Mouse (Mus musculus) cerebellum, adult 18-20 months (tissue): ENCODE data around the gene Elp5.
"Not testable (repeated sequence)": the region's sequence is repeated elsewhere in the genome, so short reads cannot be mapped to it uniquely, and the experiment has no call there.

Experiments used
- DNase-seq, 2 experiments: peaks; one replicate each; pipeline ENCODE4 v3.0.0; 2021

Elp5 gene

DNA sequence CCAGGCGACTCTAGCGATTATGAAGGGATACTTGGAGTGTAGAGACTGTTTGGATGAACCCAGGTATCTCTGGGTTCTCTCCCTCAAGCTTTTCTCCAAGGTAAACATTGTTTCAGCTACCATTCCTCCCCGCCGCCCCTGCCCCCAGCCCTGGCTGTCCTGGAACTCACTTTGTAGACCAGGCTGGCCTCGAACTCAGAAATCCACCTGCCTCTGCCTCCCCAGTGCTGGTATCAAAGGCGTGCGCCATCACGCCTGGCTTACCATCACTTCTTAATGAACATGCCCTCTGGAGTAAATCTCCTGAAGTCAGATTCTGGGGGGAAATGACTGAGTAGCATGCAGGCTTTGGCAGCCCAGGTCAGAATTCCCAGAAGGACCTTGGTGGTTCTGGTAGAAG lies at the start of gene Elp5:
Gene Elp5 (minus strand): TSS at position 293 of the 400 bp plus-strand sequence.
- DNase-seq: peak in 1 of 2 experiments; percentile 13

DNA sequence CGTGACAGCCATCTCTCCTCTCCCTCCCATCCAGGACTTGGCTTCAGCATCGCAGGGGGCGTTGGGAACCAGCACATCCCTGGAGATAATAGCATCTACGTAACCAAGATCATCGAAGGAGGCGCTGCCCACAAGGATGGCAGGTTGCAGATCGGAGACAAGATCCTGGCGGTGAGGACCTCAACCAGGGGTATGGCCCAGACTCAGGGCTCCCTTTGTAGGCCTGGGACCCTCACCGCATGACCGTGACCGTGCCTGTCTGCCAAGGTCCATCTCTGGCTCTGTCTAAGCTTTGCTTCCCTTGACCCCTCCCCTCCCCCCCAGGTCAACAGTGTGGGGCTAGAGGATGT lies 49.0 kb upstream of the Elp5 start:
- DNase-seq: no peak

DNA sequence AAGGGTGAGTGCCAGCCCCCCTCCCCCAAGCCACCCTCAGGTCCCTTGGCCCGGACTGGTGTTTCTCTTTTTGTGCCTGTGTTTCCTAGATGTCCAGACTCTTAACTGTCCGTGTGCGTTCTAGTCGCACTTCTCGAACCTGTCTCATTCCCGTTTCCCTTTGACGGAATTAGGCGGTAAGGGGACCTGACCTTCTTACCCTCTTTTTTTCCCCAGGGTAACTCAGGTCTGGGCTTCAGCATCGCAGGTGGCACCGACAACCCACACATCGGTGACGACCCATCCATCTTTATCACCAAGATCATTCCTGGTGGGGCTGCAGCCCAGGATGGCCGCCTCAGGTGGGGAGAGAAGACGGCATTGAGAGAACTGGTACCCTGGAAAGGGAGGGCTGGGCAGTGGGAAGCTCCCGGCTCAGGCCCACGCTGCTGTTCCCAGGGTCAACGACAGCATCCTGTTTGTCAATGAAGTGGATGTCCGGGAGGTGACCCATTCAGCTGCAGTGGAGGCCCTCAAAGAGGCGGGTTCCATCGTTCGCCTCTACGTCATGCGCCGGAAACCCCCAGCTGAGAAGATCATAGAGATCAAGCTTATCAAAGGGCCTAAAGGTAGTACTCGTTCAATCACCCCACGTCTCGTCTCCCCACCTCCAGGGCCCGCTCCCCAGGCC lies 48.5 kb upstream of the Elp5 start:
- DNase-seq: no peak

DNA sequence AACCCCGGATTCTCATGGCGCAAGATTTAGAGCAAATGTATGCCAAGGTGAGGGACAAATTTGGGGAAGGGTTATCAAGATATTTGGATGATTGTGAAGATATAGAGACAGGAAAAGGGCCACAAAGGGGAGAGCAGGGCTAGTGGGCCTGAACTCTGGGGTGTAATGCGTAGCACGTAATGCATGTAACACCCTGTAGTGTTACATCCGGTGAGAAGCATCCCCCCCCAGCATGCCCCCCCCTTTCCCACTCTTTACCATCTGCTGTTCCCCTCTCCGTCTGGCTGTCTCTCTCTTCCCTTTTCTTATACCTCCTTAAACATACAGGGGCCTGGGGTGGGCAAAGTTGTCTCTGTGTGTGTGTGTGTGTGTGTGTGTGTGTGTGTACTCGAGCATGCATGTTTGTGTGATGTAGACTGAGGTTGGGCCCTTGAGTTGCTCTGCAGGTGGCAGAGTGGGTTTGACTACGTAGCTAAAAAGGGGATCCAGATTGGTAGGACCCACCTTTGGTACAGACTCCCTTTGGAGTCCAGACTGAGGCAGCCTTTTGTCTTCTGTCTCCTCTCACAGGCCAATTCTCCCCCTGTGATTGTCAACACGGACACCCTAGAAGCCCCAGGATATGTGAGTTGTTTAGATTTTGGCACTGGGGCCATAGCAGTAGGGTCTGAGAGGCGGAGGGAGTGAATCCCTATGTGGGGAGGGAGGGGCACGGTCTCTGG lies 47.7 kb upstream of the Elp5 start:
- DNase-seq: no peak

DNA sequence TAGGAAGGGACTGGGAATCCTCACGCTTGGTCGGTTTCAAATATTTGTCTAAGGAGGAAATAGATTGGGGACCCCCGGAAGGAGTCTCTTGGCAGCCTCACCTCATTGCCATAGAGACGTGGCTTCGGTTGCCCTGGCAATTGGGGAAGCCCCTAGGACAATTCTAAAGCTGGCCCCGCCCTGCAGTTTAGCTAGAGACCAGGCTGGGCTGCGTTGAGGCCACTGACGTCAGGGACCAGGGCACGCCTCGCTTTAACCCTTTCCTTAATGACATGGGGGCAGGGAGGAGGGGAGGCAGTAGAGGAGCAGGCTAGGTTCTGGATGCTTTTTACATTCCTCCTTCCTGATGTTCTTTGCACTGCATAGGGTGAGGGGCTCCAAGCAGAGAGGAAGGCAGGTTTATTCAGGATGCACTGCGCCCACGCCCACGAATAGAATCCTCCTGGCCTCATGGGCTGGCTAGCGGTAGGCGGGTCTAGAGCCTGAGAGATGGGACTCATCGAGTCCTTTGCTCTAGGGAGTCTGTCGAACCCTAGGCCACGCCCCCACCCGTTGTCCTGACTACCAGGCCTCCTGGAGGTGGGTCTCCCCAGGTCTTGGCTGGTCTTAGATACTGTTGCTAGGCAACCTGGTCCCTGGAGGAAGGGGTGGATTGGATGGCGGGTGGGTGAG lies 46.9 kb upstream of the Elp5 start:
- peak; percentile 66 to 78 for DNase-seq

DNA sequence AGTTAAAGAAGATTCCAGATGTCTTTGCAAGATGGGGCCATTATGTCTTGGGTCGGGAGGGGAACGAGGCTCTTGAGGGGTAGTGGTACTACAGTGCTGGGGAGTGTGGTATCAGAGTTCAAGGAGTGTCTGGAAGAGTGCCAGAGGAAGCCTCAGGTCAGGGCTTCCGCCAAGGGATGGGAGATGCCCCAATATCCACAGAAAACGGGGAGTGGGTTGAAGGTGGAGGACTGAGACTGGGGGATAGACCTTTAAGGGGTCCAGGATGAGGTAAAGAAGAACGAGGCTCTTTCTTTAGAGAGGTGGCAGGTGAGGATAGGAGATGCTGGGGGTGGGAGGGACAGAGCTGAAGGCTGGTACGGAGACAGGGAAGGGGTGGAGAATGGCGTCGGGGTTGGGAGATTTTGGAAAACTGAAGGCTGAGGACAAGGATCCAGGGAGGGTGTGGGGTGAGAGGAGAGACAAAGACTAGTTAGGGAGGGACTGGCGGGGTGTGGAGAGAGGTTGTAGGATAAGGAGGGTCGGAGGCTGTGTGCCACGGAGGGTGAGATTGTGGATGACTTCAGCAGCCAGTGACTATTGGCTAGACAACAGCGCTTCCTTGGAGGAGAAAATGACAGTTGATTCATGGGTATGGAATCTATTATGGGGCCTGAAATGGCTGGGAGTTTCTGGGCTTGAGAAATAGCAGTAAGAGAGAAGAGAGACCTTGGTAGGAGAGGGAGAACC lies 46.2 kb upstream of the Elp5 start:
- DNase-seq: peak in 1 of 2 experiments; percentile 42

DNA sequence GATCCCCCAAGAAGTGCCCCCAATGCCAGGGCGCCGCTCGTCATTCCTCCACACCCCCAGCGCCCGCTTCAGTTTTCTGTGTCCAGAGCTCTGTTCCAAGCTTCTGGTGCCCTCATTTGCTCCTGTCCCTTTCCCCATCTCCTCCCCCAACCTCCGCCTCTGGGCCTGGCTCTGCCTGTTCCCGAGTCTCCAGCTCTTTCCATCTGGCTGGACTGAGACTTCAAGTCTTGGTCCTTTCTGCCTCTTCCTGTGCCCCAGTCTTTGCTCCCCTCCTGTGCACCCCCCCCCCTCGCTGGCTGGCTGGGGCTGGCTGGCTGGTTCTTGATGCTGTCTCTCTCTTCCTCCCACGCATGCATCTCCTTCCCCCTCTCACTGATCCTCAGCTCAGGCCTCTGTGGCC lies 45.1 kb upstream of the Elp5 start:
- DNase-seq: peak; percentile 68 to 77

DNA sequence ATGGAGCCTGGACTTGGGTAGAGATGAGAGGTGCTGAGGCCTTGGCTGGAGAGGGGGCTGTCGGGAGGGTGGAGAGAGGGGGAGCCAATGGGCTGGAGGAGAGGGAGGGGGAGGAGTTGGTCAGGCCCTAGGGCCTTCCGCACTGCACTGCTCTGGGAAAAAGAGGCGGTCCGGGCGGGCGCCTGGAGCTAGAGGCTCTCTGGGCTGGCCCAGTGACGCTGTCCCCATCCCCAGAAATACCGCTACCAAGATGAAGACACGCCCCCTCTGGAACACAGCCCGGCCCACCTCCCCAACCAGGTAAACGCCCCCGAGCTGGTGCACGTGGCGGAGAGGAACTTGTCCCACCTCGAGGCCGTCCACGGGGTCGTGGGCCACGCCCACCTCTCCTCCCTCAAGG lies 44.4 kb upstream of the Elp5 start:
- peak; percentile 58 to 60 for DNase-seq

DNA sequence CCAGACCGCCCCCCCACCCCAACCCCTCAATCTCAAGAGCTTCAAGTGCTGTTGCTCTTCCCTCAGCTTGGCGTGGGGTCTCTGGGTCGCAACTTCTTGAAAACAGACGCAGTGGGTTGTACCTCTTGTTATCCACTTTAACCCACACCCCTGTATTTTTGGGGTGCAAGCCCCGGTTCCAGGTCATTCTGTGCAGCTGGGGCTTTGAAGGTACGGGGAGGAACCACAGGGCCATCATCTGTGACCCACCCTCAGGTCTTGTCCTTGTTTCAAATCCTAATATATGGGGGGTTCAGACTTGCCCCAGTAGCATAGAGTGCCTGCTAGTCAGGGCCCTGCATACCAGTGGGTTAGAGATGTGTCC lies 41.8 kb upstream of the Elp5 start:
- no peak for DNase-seq

DNA sequence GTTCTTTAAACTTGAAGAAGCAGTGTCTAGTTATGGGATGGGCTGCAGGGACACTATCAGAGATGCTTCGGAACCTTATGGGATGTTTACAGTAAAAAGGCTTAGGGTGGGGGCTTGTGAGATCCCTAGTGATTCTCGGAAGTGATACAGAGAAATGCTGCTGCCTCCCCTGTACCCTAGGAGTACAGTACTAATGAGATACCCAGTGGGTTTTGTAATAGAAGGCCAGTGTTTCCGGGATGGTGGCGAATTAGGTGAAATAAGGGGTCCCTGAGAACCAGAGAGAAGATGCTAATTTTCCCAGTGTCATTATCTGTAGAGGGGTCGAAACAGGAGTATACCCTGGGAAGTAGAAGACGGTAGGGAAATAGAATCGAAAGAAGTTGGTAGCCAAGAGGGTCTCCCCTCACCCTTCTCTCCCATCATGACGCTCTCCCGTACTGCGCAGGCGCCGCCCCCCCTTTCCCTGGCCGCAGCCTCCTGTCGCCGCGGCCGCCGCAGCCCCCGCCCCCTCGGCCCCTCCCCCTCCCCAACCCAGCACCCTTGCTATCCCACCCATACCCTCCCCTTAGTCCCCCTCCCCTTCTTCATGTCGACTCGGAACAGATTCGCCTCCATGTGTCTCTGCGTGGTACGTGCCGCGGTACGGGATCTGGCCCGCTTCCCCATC lies 41.3 kb upstream of the Elp5 start:
- peak in 1 of 2 experiments; percentile 56 for DNase-seq

DNA sequence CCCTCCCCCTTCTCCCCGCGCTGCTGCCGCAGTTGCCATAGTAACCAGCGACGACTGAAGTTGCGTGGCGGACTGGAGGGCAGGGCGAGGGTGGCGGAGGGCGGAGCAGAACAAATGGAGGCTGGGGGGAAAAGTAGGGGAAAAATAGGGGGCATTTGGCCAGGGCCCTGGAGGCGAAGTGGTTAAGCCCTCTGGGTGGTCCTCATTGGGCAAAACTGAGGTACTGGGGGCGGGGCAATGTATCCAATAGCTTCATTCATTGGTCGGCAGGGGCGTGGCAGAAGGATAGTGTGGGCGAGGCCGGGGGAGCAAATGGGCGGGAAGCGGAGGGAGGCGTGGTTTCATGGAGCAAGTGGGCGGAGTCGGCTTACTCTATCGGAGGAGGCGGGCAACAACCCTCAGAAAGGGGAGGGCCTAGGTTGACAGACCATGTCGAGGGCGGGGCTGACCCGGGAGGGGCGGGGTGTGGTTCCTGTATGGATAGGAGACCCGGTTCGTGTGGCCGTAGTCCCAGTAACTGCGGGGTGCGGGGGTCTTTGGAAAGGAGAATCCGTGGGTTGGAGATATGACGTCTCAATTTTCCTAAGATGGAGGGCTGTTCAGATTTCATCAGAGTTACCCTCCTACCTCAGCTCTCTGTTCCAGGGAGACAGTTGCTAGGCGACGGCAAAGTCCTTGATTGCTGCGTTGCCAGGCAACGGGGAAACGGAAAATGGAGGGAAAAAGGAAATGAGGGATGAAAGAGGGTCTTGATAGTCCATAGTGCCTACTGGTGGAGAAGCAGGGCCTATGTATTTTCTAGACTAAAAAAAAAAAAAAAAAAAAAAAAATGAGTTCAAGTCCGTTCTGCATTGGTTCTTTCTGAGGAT lies 39.2 kb upstream of the Elp5 start:
- peak; percentile 96 to 98 for DNase-seq

DNA sequence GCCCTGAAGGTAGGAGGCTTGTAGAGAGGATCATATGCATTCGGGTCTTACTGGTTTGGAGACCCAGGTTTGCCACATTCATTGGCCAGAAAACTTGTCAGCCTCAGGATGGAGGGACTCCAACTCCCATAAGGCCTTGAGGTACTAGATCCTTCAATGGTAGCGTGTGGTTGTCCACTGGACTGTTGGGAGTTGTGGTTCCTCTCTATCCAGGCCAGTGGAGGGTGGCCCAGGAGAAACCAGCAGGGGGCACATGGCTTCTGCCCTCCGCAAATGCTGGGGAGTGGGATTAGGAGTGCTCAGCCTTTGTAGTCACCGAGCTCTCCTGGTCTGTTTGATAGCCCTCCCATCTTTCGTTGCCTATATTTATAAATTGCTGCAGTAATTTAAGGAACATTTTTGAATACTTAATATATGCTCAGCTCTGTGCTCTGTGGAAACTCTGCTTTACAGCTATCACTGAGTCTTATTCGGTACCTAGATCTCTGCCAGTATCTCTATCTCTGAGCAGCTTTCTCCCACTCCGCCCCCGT lies 38.5 kb upstream of the Elp5 start:
- DNase-seq: peak; percentile 80 to 82

DNA sequence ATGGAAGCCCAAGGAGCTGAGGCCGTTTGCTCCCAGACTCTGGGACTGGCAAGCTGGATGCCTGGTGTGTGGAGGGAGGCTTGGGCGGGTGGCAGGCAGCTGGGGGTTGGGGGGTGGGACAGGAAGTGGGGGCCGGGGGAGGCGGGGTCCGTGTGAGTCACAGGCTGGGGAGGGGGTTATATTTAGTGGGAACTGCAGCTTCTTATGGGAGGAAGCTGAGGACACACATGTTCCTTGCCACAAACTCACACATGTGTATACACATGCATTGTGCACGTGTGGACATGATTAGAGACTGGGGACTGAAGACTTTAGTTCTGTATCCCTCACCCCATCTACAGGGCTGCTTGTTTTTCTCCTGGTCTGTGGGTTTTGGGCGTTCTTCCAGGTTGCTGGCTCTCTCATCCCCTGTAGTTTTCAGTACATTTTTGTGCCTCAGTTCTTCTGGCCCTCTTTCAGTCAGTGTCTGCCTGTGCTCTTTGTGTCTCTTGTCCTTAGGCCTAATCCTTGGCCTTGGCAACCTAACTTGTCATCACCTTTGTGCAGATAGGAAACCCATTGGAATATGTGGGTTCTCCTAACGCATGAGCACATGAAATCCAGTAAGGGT lies 37.8 kb upstream of the Elp5 start:
- DNase-seq: peak in 1 of 2 experiments; percentile 50

DNA sequence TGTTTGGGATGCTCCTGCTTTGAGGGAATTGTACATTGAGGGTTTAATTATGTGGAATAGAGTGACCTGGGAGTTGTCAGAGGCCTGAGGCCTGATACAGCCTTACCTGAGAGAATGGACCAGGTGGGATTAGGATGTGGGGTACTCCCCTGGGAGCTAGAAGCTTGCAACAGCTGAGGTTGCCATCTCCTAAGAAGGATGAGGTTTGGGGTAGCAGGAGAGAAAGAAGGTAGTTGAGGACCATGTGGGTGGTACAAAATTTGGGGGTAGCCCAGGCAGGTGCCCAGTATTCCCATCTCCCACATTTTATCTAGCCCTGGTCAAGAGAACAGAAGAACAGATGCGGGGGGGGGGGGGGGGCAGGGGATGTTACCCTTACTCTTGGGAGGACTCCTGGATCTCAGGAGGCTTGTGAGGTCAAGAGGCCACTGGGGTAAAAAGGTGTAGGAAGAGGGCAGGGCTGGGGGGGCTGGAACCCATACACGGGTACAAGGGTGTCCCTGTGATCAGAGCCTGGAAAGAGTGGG lies 37.2 kb upstream of the Elp5 start:
- DNase-seq: no peak

DNA sequence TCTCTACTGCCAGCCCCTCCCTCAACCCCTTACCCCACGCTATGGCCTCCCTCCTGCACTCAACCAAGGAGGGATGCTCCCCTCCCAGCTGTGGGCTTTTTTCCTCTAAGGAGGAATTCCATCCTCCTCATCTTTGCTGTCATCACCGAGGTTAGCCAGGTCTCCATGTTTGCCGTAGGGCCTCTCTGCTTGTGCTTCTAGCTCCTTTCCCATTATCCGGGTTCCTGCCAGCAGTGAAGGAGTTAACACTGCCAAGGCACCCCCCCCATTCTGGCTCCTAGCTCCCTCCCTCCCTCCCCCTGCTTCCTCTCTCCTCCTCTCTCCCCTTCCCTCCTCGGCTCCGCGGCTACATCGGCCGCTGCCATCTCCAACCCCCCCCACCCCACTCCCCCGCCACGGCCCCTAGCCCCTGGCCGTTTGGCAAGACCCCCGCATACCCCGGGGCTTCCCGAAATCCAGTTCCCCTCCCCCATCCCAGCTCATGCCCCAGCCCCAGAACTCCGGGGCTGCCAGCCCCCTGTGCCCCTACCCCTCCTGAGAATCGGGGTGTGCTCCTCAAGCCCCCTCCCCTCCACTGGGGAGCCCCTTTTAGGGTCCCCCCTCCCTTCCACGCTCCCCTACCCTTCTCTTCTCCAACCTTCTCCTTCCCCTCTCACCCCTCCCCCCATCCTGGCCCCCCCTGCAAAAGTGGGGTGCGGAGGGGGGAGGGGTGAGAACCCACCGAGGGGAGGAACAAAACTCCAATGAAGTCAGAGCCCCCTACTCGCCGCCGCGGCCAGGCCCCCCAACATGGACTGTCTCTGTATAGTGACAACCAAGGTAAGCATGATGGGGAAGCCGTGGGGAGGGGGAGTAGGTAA lies 36.0 kb upstream of the Elp5 start:
- DNase-seq: peak; percentile 78 to 80

DNA sequence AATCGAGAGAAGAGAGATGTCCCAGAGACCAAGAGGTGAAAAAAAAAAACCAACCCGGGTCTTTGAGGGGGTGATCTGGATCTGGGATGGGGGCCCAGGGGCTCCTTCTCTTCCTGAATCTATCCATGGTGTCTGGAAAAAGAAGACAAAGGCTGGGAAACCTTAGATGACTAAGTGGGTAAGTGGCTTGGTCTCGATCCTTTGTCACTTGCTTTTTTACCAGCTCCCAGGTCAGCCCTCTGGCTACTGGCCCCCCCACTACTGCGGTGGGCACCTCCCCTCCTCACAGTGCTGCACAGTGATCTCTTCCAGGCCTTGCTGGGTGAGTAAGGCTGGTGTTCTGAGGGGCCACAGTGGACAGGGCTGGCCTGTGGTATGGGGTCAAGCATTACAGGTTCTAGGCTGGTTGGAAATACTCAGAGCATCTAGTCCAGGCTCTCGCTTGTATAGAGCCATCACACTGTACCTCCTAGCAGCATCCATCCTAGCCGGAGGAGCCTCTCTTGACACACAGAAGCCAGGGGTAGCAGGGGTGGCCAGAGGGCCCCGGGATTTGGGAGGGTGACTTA lies 35.0 kb upstream of the Elp5 start:
- no peak for DNase-seq

DNA sequence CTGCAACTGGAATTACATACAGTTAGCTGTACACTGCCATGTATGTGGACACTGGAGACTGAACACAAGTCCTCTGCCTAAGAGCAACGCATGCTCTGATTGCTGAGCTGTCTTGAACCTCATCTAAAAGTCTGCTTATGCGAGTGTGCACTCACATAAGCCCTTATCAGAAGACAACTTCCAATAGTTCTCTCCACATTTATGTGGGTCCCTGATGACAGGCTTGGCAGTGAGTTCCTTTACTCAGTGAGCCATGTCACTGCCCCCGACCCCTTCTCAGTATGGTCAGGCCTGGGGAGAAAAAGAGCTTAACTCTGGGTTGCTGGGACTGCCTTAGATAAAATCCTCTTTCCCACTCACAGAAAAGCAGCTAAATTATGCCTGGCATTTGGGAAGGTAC lies 34.4 kb upstream of the Elp5 start, which contains the start of gene Dlg4:
Gene Dlg4 (plus strand): TSS at position 274 of the 400 bp plus-strand sequence.
- no peak for DNase-seq

DNA sequence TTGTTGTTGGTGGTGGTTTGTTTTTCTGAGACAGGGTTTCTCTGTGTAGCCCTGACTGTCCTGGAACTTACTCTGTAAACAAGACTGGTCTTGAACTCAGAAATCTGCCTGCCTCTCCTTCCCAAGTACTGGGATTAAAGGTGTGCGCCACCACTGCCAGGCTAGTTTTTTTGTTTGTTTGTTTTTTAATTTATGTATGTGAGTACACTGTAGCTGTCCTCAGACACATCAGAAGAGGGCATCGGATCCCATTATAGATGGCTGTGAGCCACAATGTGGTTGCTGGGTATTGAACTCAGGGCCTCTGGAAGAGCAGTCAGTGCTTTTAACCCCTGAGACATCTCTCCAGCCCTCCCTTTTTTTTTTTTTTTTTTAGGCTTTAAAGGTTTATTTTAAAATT lies 33.9 kb upstream of the Elp5 start:
- not testable (repeated sequence) for DNase-seq

DNA sequence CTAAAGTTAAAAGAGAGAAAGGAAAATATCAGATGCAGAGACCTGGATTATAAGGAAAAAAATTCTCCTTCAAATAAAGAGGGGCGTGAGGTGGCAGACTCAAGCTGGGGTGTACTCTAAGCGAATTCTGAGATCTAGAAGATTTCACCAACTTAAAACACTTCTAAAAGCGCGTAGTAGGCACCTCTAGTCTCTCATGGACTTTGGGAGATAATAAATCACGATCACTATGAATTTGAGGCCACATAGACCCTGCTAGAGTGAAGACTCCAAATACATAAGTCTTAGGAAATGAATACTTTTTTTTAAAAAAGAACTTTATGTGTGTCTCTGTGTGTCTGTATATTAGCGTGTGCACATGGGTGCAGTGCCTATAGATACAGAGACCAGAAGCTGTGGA lies 33.4 kb upstream of the Elp5 start:
- no peak for DNase-seq
